Mouse (Mus musculus) limb, embryonic 10.5 days (tissue): ENCODE data around the gene Sytl3. TPM values are rescaled to one million over a fixed set of nuclear protein-coding genes. Genes with fewer than 3 reads are reported as not detected.
A peak's percentile ranks its signal among the peaks of the same experiment; 100 is the strongest.

Experiments
- DNase-seq: peaks from one replicate; pipeline ENCODE4 v3.0.0-alpha.2; 2017; ENCODE audit warnings: low spot score
- H3K27ac ChIP-seq: fragments of 300-500 bp; sonication (generic); 2 replicates; pipeline ENCODE4 v1.5.1; 2016; ENCODE audit warnings: mild to moderate bottlenecking
- H3K27me3 ChIP-seq: fragments of 300-500 bp; sonication (generic); 2 replicates; pipeline ENCODE4 v1.6.1; 2016; ENCODE audit warnings: low read depth, mild to moderate bottlenecking; ENCODE audit not compliant: poor library complexity, severe bottlenecking
- H3K36me3 ChIP-seq: fragments of 300-500 bp; sonication (generic); 2 replicates; pipeline ENCODE4 v1.6.1; 2016; ENCODE audit warnings: mild to moderate bottlenecking, moderate library complexity
- H3K4me1 ChIP-seq: fragments of 300-500 bp; sonication (generic); 2 replicates; pipeline ENCODE4 v1.6.1; 2016
- H3K4me3 ChIP-seq: fragments of 300-500 bp; sonication (generic); 2 replicates; pipeline ENCODE4 v1.5.1; 2016; ENCODE audit warnings: mild to moderate bottlenecking, moderate library complexity
- H3K9me3 ChIP-seq: fragments of 300-500 bp; sonication (generic); replicated peaks from 2 replicates; pipeline ENCODE4 v1.6.1; 2016; ENCODE audit warnings: mild to moderate bottlenecking
- WGBS: fragments of 180-500 bp; shearing (Covaris S2); methylation state at CpG from one replicate; pipeline ENCODE4 v1.1.7; 2016; 5-methylcytosine and 5-hydroxymethylcytosine counted together
- polyA plus RNA-seq: library from polyadenylated mRNA; unstranded; fragments of >200 nt; fragmentation: Nextera tagmentation; extraction: Ambion mirVana; gene quantifications from 2 replicates; pipeline ENCODE4 v1.2.1, GENCODE M21; 2016

The Sytl3 gene
- polyA plus RNA-seq, 1 experiment from 2014 or later = not detected

- no peak for DNase-seq
- Histone ChIP-seq H3K36me3 (no peaks in the 10 kb centered on the region), H3K4me3 (no peak overlapping the region), H3K27me3 (no peaks in the 10 kb centered on the region), H3K4me1 (peaks cover 17% of the 10 kb centered on the region), H3K27ac (no peak overlapping the region), H3K9me3 (no peaks in the 10 kb centered on the region)
- WGBS = 89% methylated on average over 4 of the region's 4 CpGs
Observed at GRCm38 (mm10) chr17:6764730-6765129, 105.8 kb downstream of the Sytl3 start.

- no peak for DNase-seq
- WGBS = 49% methylated on average over 2 of the region's 2 CpGs
- Histone ChIP-seq H3K36me3 (no peaks in the 10 kb centered on the region), H3K27ac (0 out of 2 replicates have a peak overlapping the region, but pooled peaks have one; percentile 21), H3K4me1 (peaks cover 17% of the 10 kb centered on the region), H3K4me3 (no peak overlapping the region), H3K27me3 (no peaks in the 10 kb centered on the region), H3K9me3 (no peaks in the 10 kb centered on the region)
Observed at GRCm38 (mm10) chr17:6765886-6766285, 107.0 kb downstream of the Sytl3 start.

DNA sequence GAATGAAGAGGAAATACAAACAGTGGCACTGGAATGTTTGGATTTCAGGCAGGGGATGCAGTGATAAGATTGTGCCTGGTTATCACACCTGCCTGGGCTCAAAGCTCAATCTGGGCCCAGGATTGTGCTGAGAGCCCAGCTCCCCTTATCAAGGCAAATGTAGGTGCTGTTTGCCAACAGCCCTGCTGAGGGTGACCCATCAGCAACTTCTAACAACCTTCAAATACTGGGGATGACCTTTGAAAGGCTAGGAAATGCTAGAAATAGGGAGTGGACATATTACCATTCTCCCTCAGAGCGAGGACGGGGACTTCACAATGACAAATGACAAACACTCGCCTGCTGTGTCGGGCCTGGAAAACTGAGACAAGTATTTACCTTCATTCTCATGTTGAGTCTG is 107.9 kb downstream of the Sytl3 start:
- Histone ChIP-seq H3K4me1 (peaks cover 24% of the 10 kb centered on the region), H3K9me3 (no peaks in the 10 kb centered on the region), H3K4me3 (no peak overlapping the region), H3K36me3 (no peaks in the 10 kb centered on the region), H3K27ac (no peak overlapping the region), H3K27me3 (no peaks in the 10 kb centered on the region)
- DNase-seq = no peak
- 86% methylated on average over 4 of the region's 4 CpGs for WGBS

DNA sequence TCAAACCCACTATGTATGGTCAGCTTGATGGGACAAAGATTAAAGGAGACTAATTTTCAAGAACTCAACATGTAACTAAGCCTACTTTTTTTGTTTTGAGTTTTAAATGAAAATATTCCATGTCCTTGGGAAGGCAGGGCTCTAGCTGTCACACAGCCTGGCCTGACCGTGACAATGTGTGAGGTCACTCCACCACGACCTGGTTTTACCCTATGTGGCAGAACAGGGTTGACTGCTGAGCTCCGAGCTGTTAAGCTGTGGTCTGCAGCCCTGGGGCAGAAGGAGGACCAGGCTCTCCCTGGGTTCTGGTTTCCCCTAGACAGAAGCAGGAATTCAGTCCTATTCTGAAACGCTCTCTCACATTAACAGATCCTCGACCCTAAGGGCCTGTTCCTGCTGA is 108.9 kb downstream of the Sytl3 start:
- H3K4me1 ChIP-seq = peaks cover 27% of the 10 kb centered on the region
- no peak for DNase-seq
- H3K9me3 ChIP-seq = no peaks in the 10 kb centered on the region
- 80% methylated on average over 5 of the region's 5 CpGs for WGBS
- no peaks in the 10 kb centered on the region for H3K36me3 ChIP-seq
- H3K27me3 ChIP-seq = no peaks in the 10 kb centered on the region
- H3K27ac ChIP-seq = no peak overlapping the region
- H3K4me3 ChIP-seq = no peak overlapping the region

DNA sequence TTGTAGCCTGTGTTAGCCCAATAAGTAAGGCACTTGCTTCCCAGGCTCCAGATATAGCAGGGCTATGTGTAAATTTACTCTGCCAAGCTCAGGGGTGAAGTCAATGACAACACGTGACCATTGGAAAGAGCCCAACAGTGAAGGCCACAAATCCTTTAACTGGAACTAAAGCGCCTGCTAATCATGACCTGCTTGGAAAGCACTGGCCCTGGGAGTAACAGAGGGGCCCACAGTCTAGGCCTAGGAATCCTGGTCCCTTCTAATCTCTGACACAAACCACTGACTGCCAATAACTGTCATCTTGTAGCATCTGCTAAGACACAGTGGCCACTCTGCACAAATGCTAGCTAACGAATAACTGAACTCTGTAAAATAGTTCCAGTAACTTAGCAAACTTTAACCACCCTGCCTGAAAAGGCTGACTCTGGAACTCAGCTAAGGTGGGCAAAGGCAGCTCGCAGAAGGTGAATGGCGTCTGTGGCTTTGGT is 109.5 kb downstream of the Sytl3 start:
- no peak overlapping the region for H3K27ac ChIP-seq
- DNase-seq = no peak
- H3K4me1 ChIP-seq = peaks cover 28% of the 10 kb centered on the region
- no peaks in the 10 kb centered on the region for H3K9me3 ChIP-seq
- no peaks in the 10 kb centered on the region for H3K27me3 ChIP-seq
- WGBS = 83% methylated on average over 5 of the region's 5 CpGs
- no peaks in the 10 kb centered on the region for H3K36me3 ChIP-seq
- no peak overlapping the region for H3K4me3 ChIP-seq

- Histone ChIP-seq H3K4me3 (no peak overlapping the region), H3K4me1 (peaks cover 28% of the 10 kb centered on the region), H3K27me3 (no peaks in the 10 kb centered on the region), H3K27ac (no peak overlapping the region), H3K9me3 (no peaks in the 10 kb centered on the region), H3K36me3 (no peaks in the 10 kb centered on the region)
- WGBS = 44% methylated on average over 4 of the region's 4 CpGs
- no peak for DNase-seq
Observed at GRCm38 (mm10) chr17:6769602-6770001, 110.7 kb downstream of the Sytl3 start.

DNA sequence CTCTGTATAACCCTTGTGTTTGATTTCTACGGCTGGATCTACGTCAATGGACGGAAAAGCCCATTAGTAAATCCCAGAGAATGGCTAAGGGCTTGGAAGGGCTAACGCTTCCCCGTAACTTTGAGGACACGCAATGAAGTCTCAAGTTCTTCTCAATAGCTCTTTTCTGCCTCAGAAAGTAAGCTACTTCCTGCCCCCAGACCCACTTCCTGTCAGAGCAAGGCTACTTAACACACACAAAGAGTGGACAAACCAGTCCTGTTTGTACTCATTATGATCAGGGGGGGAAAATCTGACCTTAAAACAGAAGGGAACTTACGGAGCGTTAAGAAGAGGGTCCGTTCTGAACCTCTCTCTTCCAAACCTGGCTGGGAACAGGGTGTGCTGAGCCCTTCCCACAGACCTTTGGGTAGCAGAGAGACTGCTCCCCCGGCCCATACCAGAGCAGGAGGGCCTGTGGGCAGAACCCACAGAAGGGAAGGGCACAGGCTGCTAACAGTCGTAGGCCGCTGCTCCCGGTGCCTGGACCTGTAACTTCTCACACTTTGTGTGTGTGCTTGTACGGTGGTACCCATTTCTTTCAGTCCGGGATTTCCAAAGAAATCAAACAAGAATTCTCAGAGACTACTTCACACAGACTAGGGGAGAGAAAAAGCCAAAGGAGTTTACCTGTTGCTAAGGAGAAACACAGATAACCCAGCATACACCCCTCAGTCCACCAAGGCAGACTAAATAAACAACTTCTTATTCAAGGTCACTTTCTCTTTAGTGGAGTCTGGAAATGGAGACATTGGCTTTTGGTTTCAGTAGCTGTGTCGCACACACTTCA is 113.0 kb downstream of the Sytl3 start:
- DNase-seq = no peak
- Histone ChIP-seq H3K9me3 (no peaks in the 10 kb centered on the region), H3K36me3 (no peaks in the 10 kb centered on the region), H3K4me3 (no peak overlapping the region), H3K27me3 (no peaks in the 10 kb centered on the region), H3K27ac (0 out of 2 replicates have a peak overlapping the region, but pooled peaks have one; percentile 62), H3K4me1 (peaks cover 34% of the 10 kb centered on the region)
- WGBS = 86% methylated on average over 16 of the region's 16 CpGs

- Histone ChIP-seq H3K27ac (no peak overlapping the region), H3K27me3 (no peaks in the 10 kb centered on the region), H3K36me3 (no peaks in the 10 kb centered on the region), H3K4me3 (no peak overlapping the region), H3K4me1 (peaks cover 38% of the 10 kb centered on the region), H3K9me3 (no peaks in the 10 kb centered on the region)
- DNase-seq = no peak
- 87% methylated on average over 5 of the region's 5 CpGs for WGBS
Observed at GRCm38 (mm10) chr17:6772490-6772773, 113.5 kb downstream of the Sytl3 start.

DNA sequence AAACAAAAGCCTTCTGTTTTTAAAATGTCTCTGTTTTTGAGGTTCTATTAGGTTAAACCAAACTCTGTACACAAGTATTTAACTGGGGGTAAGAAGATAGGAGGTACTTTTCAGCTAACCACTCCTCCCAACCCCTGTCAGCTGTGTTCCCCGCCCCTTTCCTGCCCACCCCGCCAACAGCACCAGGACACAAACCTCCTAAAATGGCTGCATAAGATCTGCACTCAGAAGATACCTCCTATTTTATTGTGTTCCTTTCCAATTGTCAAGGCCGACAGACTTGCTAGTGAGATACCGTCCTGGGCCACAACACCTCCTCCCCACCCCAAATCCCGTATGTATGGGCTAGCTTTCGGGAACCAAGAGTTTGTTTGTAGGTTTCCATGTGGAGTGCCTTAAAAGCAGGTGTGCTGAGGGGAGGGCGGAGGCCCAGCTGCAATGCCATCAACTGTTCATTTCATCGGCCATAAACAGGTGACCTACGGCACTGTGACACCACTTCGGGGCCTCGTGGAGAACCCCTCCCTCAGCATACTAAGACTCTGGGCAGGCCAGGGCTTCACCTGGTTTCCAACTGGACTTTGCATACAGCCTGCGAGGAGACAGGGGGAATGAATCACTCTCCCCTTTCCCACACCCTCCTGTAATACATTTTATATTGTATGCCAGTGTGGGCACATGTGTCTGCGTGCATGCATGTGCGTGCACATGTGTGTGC is 114.5 kb downstream of the Sytl3 start:
- DNase-seq = no peak
- Histone ChIP-seq H3K9me3 (no peaks in the 10 kb centered on the region), H3K36me3 (no peaks in the 10 kb centered on the region), H3K27ac (no peak overlapping the region), H3K27me3 (no peaks in the 10 kb centered on the region), H3K4me1 (peaks cover 44% of the 10 kb centered on the region), H3K4me3 (no peak overlapping the region)
- WGBS = 84% methylated on average over 14 of the region's 14 CpGs

DNA sequence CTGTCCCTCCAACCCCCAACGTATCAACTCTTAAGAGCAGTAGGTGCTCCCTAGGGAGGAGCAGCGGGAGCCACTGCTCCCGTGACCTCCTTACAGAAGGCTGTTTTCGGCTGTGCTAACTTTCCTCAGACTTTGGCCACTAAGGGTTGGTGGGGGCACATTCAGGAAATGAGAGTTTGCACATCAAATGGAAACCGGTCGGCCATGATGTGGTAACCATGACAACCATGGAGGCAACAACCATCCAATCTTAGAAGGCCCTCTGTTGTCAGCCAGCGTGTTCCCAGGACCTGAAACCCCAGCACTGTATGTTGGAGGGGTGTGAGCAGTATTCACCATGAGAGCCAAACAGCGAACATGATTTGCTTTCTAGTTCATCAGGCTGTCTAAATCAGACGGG is 116.3 kb downstream of the Sytl3 start:
- WGBS = 81% methylated on average over 9 of the region's 9 CpGs
- Histone ChIP-seq H3K4me1 (peaks cover 53% of the 10 kb centered on the region), H3K27ac (no peak overlapping the region), H3K27me3 (peaks cover 13% of the 10 kb centered on the region), H3K4me3 (no peak overlapping the region), H3K36me3 (no peaks in the 10 kb centered on the region), H3K9me3 (no peaks in the 10 kb centered on the region)
- DNase-seq = no peak

GRCm38 (mm10) chr17:6775671-6776070 is 116.8 kb downstream of the Sytl3 start:
- Histone ChIP-seq H3K4me3 (no peak overlapping the region), H3K27ac (peak overlapping the region; percentile 56; the same call in 1 of the 2 replicates), H3K36me3 (no peaks in the 10 kb centered on the region), H3K4me1 (peaks cover 53% of the 10 kb centered on the region), H3K9me3 (no peaks in the 10 kb centered on the region), H3K27me3 (peaks cover 18% of the 10 kb centered on the region)
- DNase-seq = no peak
- 88% methylated on average over 4 of the region's 4 CpGs for WGBS

DNA sequence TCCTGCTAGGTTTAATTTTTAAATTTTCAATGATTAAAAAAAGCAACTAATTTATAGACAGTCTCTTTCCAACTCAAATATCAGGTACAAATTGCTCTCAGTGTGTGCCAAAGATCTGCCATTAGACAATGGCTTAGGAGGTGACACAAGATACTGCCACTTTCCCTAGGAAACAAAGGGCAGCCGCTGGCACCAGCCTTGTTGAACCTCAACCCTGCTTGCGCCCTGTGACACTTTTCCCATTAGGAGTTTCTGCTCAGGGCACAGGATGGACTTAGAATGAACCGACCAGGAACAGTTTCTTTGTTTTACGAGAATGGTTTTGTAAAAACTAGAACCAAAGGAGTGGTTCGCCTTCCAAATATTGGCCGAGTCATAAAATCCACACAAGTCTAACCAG is 117.2 kb downstream of the Sytl3 start:
- no peak overlapping the region for H3K4me3 ChIP-seq
- no peaks in the 10 kb centered on the region for H3K36me3 ChIP-seq
- peaks cover 22% of the 10 kb centered on the region for H3K27me3 ChIP-seq
- no peaks in the 10 kb centered on the region for H3K9me3 ChIP-seq
- peaks cover 53% of the 10 kb centered on the region for H3K4me1 ChIP-seq
- 78% methylated on average over 6 of the region's 6 CpGs for WGBS
- no peak for DNase-seq
- H3K27ac ChIP-seq = peak overlapping the region; percentile 56; the same call in 1 of the 2 replicates

DNA sequence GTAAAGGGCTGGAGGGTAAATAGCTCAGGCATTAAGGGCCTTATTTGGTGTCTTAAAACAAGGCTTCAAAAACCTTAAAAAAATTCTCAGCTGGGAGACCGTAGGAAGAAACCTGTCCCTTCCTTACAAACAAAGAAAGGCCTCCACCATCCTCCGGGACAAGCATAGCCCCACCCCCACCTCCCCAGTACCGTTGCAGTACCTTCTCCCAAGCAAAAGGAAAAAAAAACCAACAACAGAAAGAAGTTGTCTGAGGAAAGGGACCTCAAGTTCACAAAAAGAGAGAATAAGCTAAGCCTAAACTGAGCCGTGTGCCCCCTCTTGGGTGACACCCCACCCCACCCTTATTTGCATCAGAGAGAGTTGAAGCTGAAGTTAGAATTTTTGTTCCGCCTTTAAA is 117.7 kb downstream of the Sytl3 start:
- WGBS = 52% methylated on average over 5 of the region's 5 CpGs
- Histone ChIP-seq H3K27me3 (peaks cover 27% of the 10 kb centered on the region), H3K4me1 (peaks cover 49% of the 10 kb centered on the region), H3K36me3 (no peaks in the 10 kb centered on the region), H3K4me3 (no peak overlapping the region), H3K27ac (peak overlapping the region; percentile 56; the same call in 1 of the 2 replicates), H3K9me3 (no peaks in the 10 kb centered on the region)
- no peak for DNase-seq
